Mouse (Mus musculus): Measurements from ENCODE around the gene Arl11. TPM values are rescaled to one million over a fixed set of nuclear protein-coding genes. Genes with fewer than 3 reads are reported as not detected.

Gene Arl11
- polyA plus RNA-seq, 1 experiment, result 0.74 TPM

- Histone ChIP-seq H3K36me3 (ENCODE audit: control insufficient read depth, insufficient read depth, low read length) (no peaks in the 10 kb centered on the region), H3K4me1 (ENCODE audit: control insufficient read depth, insufficient read depth, low read length) (no peaks in the 10 kb centered on the region), H3K27me3 (replicated peaks; ENCODE audit: control insufficient read depth, insufficient read depth, low read length) (no peaks in the 10 kb centered on the region), H3K4me3 (ENCODE audit: insufficient read depth, low read depth, low read length) (no peak overlapping the region), H3K27ac (ENCODE audit: insufficient read depth, low read depth, low read length) (no peak overlapping the region)
- TF ChIP-seq POLR2A (IDR thresholded peaks at IDR 0.05; ENCODE audit: low read depth, low read length) (no peak), CTCF (conservative IDR thresholded peaks at IDR 0.05; ENCODE audit: insufficient read depth, insufficient read length, low read depth, low read length) (no peak)
- WGBS, result 94% methylated on average over 4 of the region's 4 CpGs
- no peak for DNase-seq
Observed at GRCm38 (mm10) chr14:61349876-61350275, 40.3 kb downstream of the Arl11 start.

DNA sequence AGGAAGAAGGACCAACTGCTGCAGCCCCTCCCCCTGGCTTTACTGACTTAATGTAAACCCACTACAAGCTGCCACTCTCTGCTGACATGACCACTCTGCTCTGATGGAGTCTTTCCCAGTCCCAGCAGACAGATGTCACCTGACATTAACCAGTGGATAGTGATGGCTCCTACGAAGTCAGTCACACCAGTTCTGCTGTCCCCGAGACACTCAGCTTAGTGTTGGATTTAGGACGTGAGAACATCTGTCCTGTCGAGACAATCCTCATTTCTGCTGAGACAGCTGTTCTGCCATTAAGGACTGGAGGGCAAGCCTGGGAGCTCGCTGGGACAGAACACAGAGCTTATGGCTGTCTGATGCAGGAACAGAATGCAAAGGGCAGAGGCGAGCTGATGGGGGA, 41.3 kb downstream of the Arl11 start:
- Histone ChIP-seq H3K4me3 (ENCODE audit: insufficient read depth, low read depth, low read length) (no peak overlapping the region), H3K4me1 (ENCODE audit: control insufficient read depth, insufficient read depth, low read length) (no peaks in the 10 kb centered on the region), H3K36me3 (ENCODE audit: control insufficient read depth, insufficient read depth, low read length) (no peaks in the 10 kb centered on the region), H3K27me3 (replicated peaks; ENCODE audit: control insufficient read depth, insufficient read depth, low read length) (no peaks in the 10 kb centered on the region), H3K27ac (ENCODE audit: insufficient read depth, low read depth, low read length) (no peak overlapping the region)
- WGBS, result 69% methylated on average over 6 of the region's 6 CpGs
- no peak for DNase-seq
- no peak for TF ChIP-seq POLR2A (IDR thresholded peaks at IDR 0.05; ENCODE audit: low read depth, low read length)
- TF ChIP-seq CTCF (conservative IDR thresholded peaks at IDR 0.05; ENCODE audit: insufficient read depth, insufficient read length, low read depth, low read length), result no peak

GRCm38 (mm10) chr14:61354251-61355235, 45.0 kb downstream of the Arl11 start:
- WGBS, result 79% methylated on average over 10 of the region's 10 CpGs
- Histone ChIP-seq H3K36me3 (ENCODE audit: control insufficient read depth, insufficient read depth, low read length) (no peaks in the 10 kb centered on the region), H3K4me3 (ENCODE audit: insufficient read depth, low read depth, low read length) (no peak overlapping the region), H3K27me3 (replicated peaks; ENCODE audit: control insufficient read depth, insufficient read depth, low read length) (no peaks in the 10 kb centered on the region), H3K4me1 (ENCODE audit: control insufficient read depth, insufficient read depth, low read length) (no peaks in the 10 kb centered on the region), H3K27ac (ENCODE audit: insufficient read depth, low read depth, low read length) (no peak overlapping the region)
- TF ChIP-seq POLR2A (IDR thresholded peaks at IDR 0.05; ENCODE audit: low read depth, low read length) (no peak), CTCF (conservative IDR thresholded peaks at IDR 0.05; ENCODE audit: insufficient read depth, insufficient read length, low read depth, low read length) (no peak)
- no peak for DNase-seq

DNA sequence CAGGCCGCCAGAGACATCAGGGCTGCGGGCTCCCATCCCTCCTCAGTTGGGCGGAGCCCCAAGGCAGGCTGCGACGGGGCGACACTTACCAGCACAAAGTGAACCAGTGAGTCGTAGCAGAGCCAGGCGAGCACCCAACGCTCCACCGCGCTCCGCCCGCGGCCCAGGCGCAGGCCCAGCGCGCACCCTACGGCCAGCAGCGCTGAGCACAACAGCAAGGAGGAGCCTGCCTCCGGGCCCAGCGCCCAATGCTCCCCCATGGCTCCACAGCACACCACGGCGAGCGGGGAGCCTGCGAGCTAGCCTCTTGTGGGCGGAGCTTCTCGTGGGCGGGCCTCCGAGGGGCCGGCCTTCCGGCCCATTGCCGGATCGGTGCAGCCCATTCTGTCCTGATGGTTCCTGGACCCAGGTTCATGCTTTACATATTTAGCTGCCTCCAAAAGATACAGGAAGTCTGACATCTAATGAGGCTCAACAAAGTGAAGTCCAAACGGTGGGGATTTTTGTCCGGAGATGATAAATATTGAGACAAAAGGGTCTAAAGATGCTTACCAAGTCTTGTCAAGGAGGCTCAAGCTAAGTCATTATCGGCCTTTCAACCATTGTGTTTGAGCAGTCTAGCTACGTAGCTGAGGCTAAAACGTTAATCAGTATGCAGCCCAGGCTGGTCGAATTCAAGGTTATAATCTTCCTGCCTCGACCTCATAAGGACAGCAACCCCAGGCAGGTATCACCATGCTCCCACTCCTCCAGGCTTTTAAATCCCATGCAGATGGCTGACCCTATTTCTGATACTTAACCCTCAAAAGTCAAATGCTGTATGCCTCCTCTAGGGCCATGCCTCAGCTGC, 50.8 kb downstream of the Arl11 start, which contains the start of gene Ebpl:
TSS of gene Ebpl (minus strand) at position 309 of the 850 bp plus-strand sequence.
- TF ChIP-seq POLR2A (IDR thresholded peaks at IDR 0.05; ENCODE audit: low read depth, low read length) (no peak), CTCF (conservative IDR thresholded peaks at IDR 0.05; ENCODE audit: insufficient read depth, insufficient read length, low read depth, low read length) (no peak)
- peak; percentile 96 for DNase-seq
- Histone ChIP-seq H3K36me3 (ENCODE audit: control insufficient read depth, insufficient read depth, low read length) (no peaks in the 10 kb centered on the region), H3K27me3 (replicated peaks; ENCODE audit: control insufficient read depth, insufficient read depth, low read length) (no peaks in the 10 kb centered on the region), H3K27ac (ENCODE audit: insufficient read depth, low read depth, low read length) (peak within 1 kb of the TSS; percentile 41), H3K4me1 (ENCODE audit: control insufficient read depth, insufficient read depth, low read length) (peaks cover 5% of the 10 kb centered on the region), H3K4me3 (ENCODE audit: insufficient read depth, low read depth, low read length) (peak within 1 kb of the TSS; percentile 49)
- 1% methylated on average over 40 of the region's 40 CpGs for whole genome bisulfite sequencing

GRCm38 (mm10) chr14:61360981-61361511, 51.5 kb downstream of the Arl11 start:
- peak overlapping the region; percentile 49; the same call in 1 of the 2 replicates for H3K4me3 ChIP-seq (ENCODE audit: insufficient read depth, low read depth, low read length)

More at GRCm38 (mm10) chr14:61360981-61361511, 51.5 kb downstream of the Arl11 start:
- H3K27ac ChIP-seq (ENCODE audit: insufficient read depth, low read depth, low read length), result peak overlapping the region; percentile 41
- H3K36me3 ChIP-seq (ENCODE audit: control insufficient read depth, insufficient read depth, low read length), result no peaks in the 10 kb centered on the region
- DNase-seq, result peak; percentile 66
- no peak for TF ChIP-seq POLR2A (IDR thresholded peaks at IDR 0.05; ENCODE audit: low read depth, low read length)
- TF ChIP-seq CTCF (conservative IDR thresholded peaks at IDR 0.05; ENCODE audit: insufficient read depth, insufficient read length, low read depth, low read length), result no peak
- H3K27me3 ChIP-seq (replicated peaks; ENCODE audit: control insufficient read depth, insufficient read depth, low read length), result no peaks in the 10 kb centered on the region
- H3K4me1 ChIP-seq (ENCODE audit: control insufficient read depth, insufficient read depth, low read length), result peaks cover 5% of the 10 kb centered on the region
- WGBS, result 40% methylated on average over 3 of the region's 3 CpGs

Other genes with a start within 250 kb of the Arl11 start
- gene Sacs, start 171.3 kb upstream of the Arl11 start, polyA plus RNA-seq (2012; rRNA removed), result 0.16 and 0.33 TPM in 2 replicates
- 0.05 and 1.5 TPM in 2 replicates for gene Sgcg, start 51.3 kb upstream of the Arl11 start, polyA plus RNA-seq (2012; rRNA removed)
- 1.5 and 2.0 TPM in 2 replicates for gene Ebpl, start 50.7 kb downstream of the Arl11 start, polyA plus RNA-seq (2012; rRNA removed)
- gene Kpna3, start 130.1 kb downstream of the Arl11 start, polyA plus RNA-seq (2012; rRNA removed), result 5.9 and 8.4 TPM in 2 replicates
- 9.5 and 9.7 TPM in 2 replicates for gene Spryd7, start 247.1 kb downstream of the Arl11 start, polyA plus RNA-seq (2012; rRNA removed)